Mouse (Mus musculus): ENCODE results near the gene Arid2. TPM values are rescaled to one million over a fixed set of nuclear protein-coding genes. Genes with fewer than 3 reads are reported as not detected.
A peak's percentile ranks its signal among the peaks of the same experiment; 100 is the strongest.

The Arid2 gene
- polyA plus RNA-seq, 1 experiment from 2014 or later = 25.2 TPM

- no peaks in the 10 kb centered on the region for H3K4me1 ChIP-seq (ENCODE audit: control insufficient read depth, insufficient read depth, low read length)
- H3K4me3 ChIP-seq (ENCODE audit: low read depth, low read length) = no peak overlapping the region
- peaks cover 36% of the 10 kb centered on the region for H3K36me3 ChIP-seq (ENCODE audit: control insufficient read depth, insufficient read depth, low read length)
- no peak overlapping the region for H3K27ac ChIP-seq (replicated peaks; ENCODE audit: low read depth, low read length)
- H3K9ac ChIP-seq (ENCODE audit: low read depth, low read length) = no peak overlapping the region
- H3K4me2 ChIP-seq (ENCODE audit: low read depth, low read length) = no peak overlapping the region
- peaks cover 37% of the 10 kb centered on the region for H3K9me3 ChIP-seq (ENCODE audit: control insufficient read depth, low read length)
- 86% methylated on average over 9 of the region's 9 CpGs for WGBS
- ATAC-seq (ENCODE audit: low read depth) (no peak), DNase-seq (ENCODE audit: low spot score) (no peak)
- no peaks in the 10 kb centered on the region for H3K27me3 ChIP-seq (replicated peaks; ENCODE audit: control insufficient read depth, insufficient read depth, low read length)
These were observed 18.7 kb upstream of the Arid2 start for GRCm38 (mm10) chr15:96268610-96269009.

GRCm38 (mm10) chr15:96269402-96269801 is 17.9 kb upstream of the Arid2 start:
- peaks cover 40% of the 10 kb centered on the region for H3K36me3 ChIP-seq (ENCODE audit: control insufficient read depth, insufficient read depth, low read length)
- H3K9me3 ChIP-seq (ENCODE audit: control insufficient read depth, low read length) = peaks cover 35% of the 10 kb centered on the region
- H3K4me1 ChIP-seq (ENCODE audit: control insufficient read depth, insufficient read depth, low read length) = no peaks in the 10 kb centered on the region
- WGBS = 90% methylated on average over 4 of the region's 4 CpGs
- H3K4me3 ChIP-seq (ENCODE audit: low read depth, low read length) = no peak overlapping the region
- no peak overlapping the region for H3K9ac ChIP-seq (ENCODE audit: low read depth, low read length)
- no peak overlapping the region for H3K4me2 ChIP-seq (ENCODE audit: low read depth, low read length)
- H3K27me3 ChIP-seq (replicated peaks; ENCODE audit: control insufficient read depth, insufficient read depth, low read length) = no peaks in the 10 kb centered on the region
- ATAC-seq (ENCODE audit: low read depth) (no peak), DNase-seq (ENCODE audit: low spot score) (no peak)
- no peak overlapping the region for H3K27ac ChIP-seq (replicated peaks; ENCODE audit: low read depth, low read length)

GRCm38 (mm10) chr15:96270272-96270880 is 16.9 kb upstream of the Arid2 start:
- Histone ChIP-seq H3K9ac (ENCODE audit: low read depth, low read length) (no peak overlapping the region), H3K27me3 (replicated peaks; ENCODE audit: control insufficient read depth, insufficient read depth, low read length) (no peaks in the 10 kb centered on the region), H3K36me3 (ENCODE audit: control insufficient read depth, insufficient read depth, low read length) (peaks cover 43% of the 10 kb centered on the region), H3K27ac (replicated peaks; ENCODE audit: low read depth, low read length) (no peak overlapping the region), H3K4me3 (ENCODE audit: low read depth, low read length) (no peak overlapping the region), H3K9me3 (ENCODE audit: control insufficient read depth, low read length) (peaks cover 27% of the 10 kb centered on the region), H3K4me1 (ENCODE audit: control insufficient read depth, insufficient read depth, low read length) (no peaks in the 10 kb centered on the region), H3K4me2 (ENCODE audit: low read depth, low read length) (no peak overlapping the region)
- ATAC-seq (ENCODE audit: low read depth) (peak; percentile 58; the same call in 1 of the 2 replicates), DNase-seq (ENCODE audit: low spot score) (peak; percentile 59)
- WGBS = 82% methylated on average over 10 of the region's 10 CpGs

- Histone ChIP-seq H3K4me3 (ENCODE audit: low read depth, low read length) (no peak overlapping the region), H3K4me2 (ENCODE audit: low read depth, low read length) (no peak overlapping the region), H3K4me1 (ENCODE audit: control insufficient read depth, insufficient read depth, low read length) (no peaks in the 10 kb centered on the region), H3K9ac (ENCODE audit: low read depth, low read length) (no peak overlapping the region), H3K27me3 (replicated peaks; ENCODE audit: control insufficient read depth, insufficient read depth, low read length) (no peaks in the 10 kb centered on the region), H3K9me3 (ENCODE audit: control insufficient read depth, low read length) (peaks cover 13% of the 10 kb centered on the region), H3K36me3 (ENCODE audit: control insufficient read depth, insufficient read depth, low read length) (peaks cover 48% of the 10 kb centered on the region), H3K27ac (replicated peaks; ENCODE audit: low read depth, low read length) (no peak overlapping the region)
- ATAC-seq (ENCODE audit: low read depth) (peak; percentile 45), DNase-seq (ENCODE audit: low spot score) (peak; percentile 68)
- 69% methylated on average over 11 of the region's 11 CpGs for WGBS
These were observed 15.0 kb upstream of the Arid2 start for GRCm38 (mm10) chr15:96272356-96272755.

GRCm38 (mm10) chr15:96274341-96274740 is 13.0 kb upstream of the Arid2 start:
- no peak overlapping the region for H3K4me2 ChIP-seq (ENCODE audit: low read depth, low read length)
- H3K9ac ChIP-seq (ENCODE audit: low read depth, low read length) = no peak overlapping the region
- no peak for DNase-seq (ENCODE audit: low spot score)
- ATAC-seq (ENCODE audit: low read depth) = no peak
- 94% methylated on average over 2 of the region's 2 CpGs for WGBS
- no peak overlapping the region for H3K27ac ChIP-seq (replicated peaks; ENCODE audit: low read depth, low read length)
- no peak overlapping the region for H3K4me3 ChIP-seq (ENCODE audit: low read depth, low read length)
- H3K27me3 ChIP-seq (replicated peaks; ENCODE audit: control insufficient read depth, insufficient read depth, low read length) = no peaks in the 10 kb centered on the region
- H3K36me3 ChIP-seq (ENCODE audit: control insufficient read depth, insufficient read depth, low read length) = peaks cover 48% of the 10 kb centered on the region
- H3K9me3 ChIP-seq (ENCODE audit: control insufficient read depth, low read length) = no peaks in the 10 kb centered on the region
- no peaks in the 10 kb centered on the region for H3K4me1 ChIP-seq (ENCODE audit: control insufficient read depth, insufficient read depth, low read length)

- 89% methylated on average over 2 of the region's 2 CpGs for WGBS
- H3K4me1 ChIP-seq (ENCODE audit: control insufficient read depth, insufficient read depth, low read length) = no peaks in the 10 kb centered on the region
- DNase-seq (ENCODE audit: low spot score) = no peak
- H3K27ac ChIP-seq (replicated peaks; ENCODE audit: low read depth, low read length) = no peak overlapping the region
- no peak for ATAC-seq (ENCODE audit: low read depth)
- H3K4me2 ChIP-seq (ENCODE audit: low read depth, low read length) = no peak overlapping the region
- no peaks in the 10 kb centered on the region for H3K9me3 ChIP-seq (ENCODE audit: control insufficient read depth, low read length)
- H3K36me3 ChIP-seq (ENCODE audit: control insufficient read depth, insufficient read depth, low read length) = peaks cover 56% of the 10 kb centered on the region
- H3K9ac ChIP-seq (ENCODE audit: low read depth, low read length) = no peak overlapping the region
- no peak overlapping the region for H3K4me3 ChIP-seq (ENCODE audit: low read depth, low read length)
- no peaks in the 10 kb centered on the region for H3K27me3 ChIP-seq (replicated peaks; ENCODE audit: control insufficient read depth, insufficient read depth, low read length)
These were observed 12.1 kb upstream of the Arid2 start for GRCm38 (mm10) chr15:96275198-96275597.

GRCm38 (mm10) chr15:96275810-96276493 is 11.4 kb upstream of the Arid2 start:
- H3K4me2 ChIP-seq (ENCODE audit: low read depth, low read length) = no peak overlapping the region
- H3K36me3 ChIP-seq (ENCODE audit: control insufficient read depth, insufficient read depth, low read length) = peaks cover 59% of the 10 kb centered on the region
- no peak overlapping the region for H3K4me3 ChIP-seq (ENCODE audit: low read depth, low read length)
- H3K4me1 ChIP-seq (ENCODE audit: control insufficient read depth, insufficient read depth, low read length) = no peaks in the 10 kb centered on the region
- H3K9ac ChIP-seq (ENCODE audit: low read depth, low read length) = no peak overlapping the region
- no peaks in the 10 kb centered on the region for H3K27me3 ChIP-seq (replicated peaks; ENCODE audit: control insufficient read depth, insufficient read depth, low read length)
- DNase-seq (ENCODE audit: low spot score) (no peak), ATAC-seq (ENCODE audit: low read depth) (no peak)
- 95% methylated on average over 9 of the region's 9 CpGs for WGBS
- no peak overlapping the region for H3K27ac ChIP-seq (replicated peaks; ENCODE audit: low read depth, low read length)
- no peaks in the 10 kb centered on the region for H3K9me3 ChIP-seq (ENCODE audit: control insufficient read depth, low read length)

GRCm38 (mm10) chr15:96277061-96277460 is 10.3 kb upstream of the Arid2 start:
- H3K36me3 ChIP-seq (ENCODE audit: control insufficient read depth, insufficient read depth, low read length) = peaks cover 65% of the 10 kb centered on the region
- no peak for DNase-seq (ENCODE audit: low spot score)
- WGBS = 84% methylated on average over 4 of the region's 4 CpGs
- no peak overlapping the region for H3K4me2 ChIP-seq (ENCODE audit: low read depth, low read length)
- no peak overlapping the region for H3K9ac ChIP-seq (ENCODE audit: low read depth, low read length)
- H3K27me3 ChIP-seq (replicated peaks; ENCODE audit: control insufficient read depth, insufficient read depth, low read length) = no peaks in the 10 kb centered on the region
- no peak overlapping the region for H3K4me3 ChIP-seq (ENCODE audit: low read depth, low read length)
- ATAC-seq (ENCODE audit: low read depth) = no peak
- H3K27ac ChIP-seq (replicated peaks; ENCODE audit: low read depth, low read length) = no peak overlapping the region
- no peaks in the 10 kb centered on the region; the same call in none of the 2 replicates for H3K4me1 ChIP-seq (ENCODE audit: control insufficient read depth, insufficient read depth, low read length)
- H3K9me3 ChIP-seq (ENCODE audit: control insufficient read depth, low read length) = no peaks in the 10 kb centered on the region

GRCm38 (mm10) chr15:96281236-96281635 is 6.1 kb upstream of the Arid2 start:
- no peak overlapping the region for H3K9ac ChIP-seq (ENCODE audit: low read depth, low read length)
- H3K4me2 ChIP-seq (ENCODE audit: low read depth, low read length) = no peak overlapping the region
- peaks cover 17% of the 10 kb centered on the region for H3K4me1 ChIP-seq (ENCODE audit: control insufficient read depth, insufficient read depth, low read length)
- H3K9me3 ChIP-seq (ENCODE audit: control insufficient read depth, low read length) = no peaks in the 10 kb centered on the region
- 78% methylated on average over 5 of the region's 5 CpGs for WGBS
- H3K27ac ChIP-seq (replicated peaks; ENCODE audit: low read depth, low read length) = no peak overlapping the region
- H3K27me3 ChIP-seq (replicated peaks; ENCODE audit: control insufficient read depth, insufficient read depth, low read length) = no peaks in the 10 kb centered on the region
- DNase-seq (ENCODE audit: low spot score) = no peak
- peaks cover 53% of the 10 kb centered on the region for H3K36me3 ChIP-seq (ENCODE audit: control insufficient read depth, insufficient read depth, low read length)
- no peak for ATAC-seq (ENCODE audit: low read depth)
- H3K4me3 ChIP-seq (ENCODE audit: low read depth, low read length) = no peak overlapping the region
